Mouse (Mus musculus) hindbrain, embryonic 11.5 days (tissue): ENCODE data around the gene Rsf1. TPM values are rescaled to one million over a fixed set of nuclear protein-coding genes. Genes with fewer than 3 reads are reported as not detected.

Experiments
- ATAC-seq: fragments of 200-750 bp; cut with Nextera tagmentation; 2 replicates; pipeline ENCODE4 v1.8.0; 2017; ENCODE audit warnings: mild to moderate bottlenecking, moderate TSS enrichment, moderate library complexity; ENCODE audit not compliant: low FRiP score
- DNase-seq: peaks from one replicate; pipeline ENCODE4 v3.0.0-alpha.2; 2015; ENCODE audit warnings: low spot score
- H3K27ac ChIP-seq: fragments of 300-500 bp; sonication (generic); 2 replicates; pipeline ENCODE4 v1.5.1; 2014; ENCODE audit warnings: mild to moderate bottlenecking, low read depth, low read length
- H3K27me3 ChIP-seq: fragments of 300-500 bp; sonication (generic); 2 replicates; pipeline ENCODE4 v1.6.1; 2014; ENCODE audit warnings: mild to moderate bottlenecking, low read length, moderate library complexity, mixed read lengths; ENCODE audit not compliant: control insufficient read depth, insufficient read depth
- H3K36me3 ChIP-seq: fragments of 300-500 bp; sonication (generic); 2 replicates; pipeline ENCODE4 v1.6.1; 2014; ENCODE audit warnings: mild to moderate bottlenecking, low read length, moderate library complexity, mixed read lengths; ENCODE audit not compliant: control insufficient read depth, insufficient read depth
- H3K4me1 ChIP-seq: fragments of 300-500 bp; sonication (generic); replicated peaks from 2 replicates; pipeline ENCODE4 v1.6.1; 2014; ENCODE audit warnings: low read length, mixed read lengths; ENCODE audit not compliant: control insufficient read depth, insufficient read depth
- H3K4me2 ChIP-seq: fragments of 300-500 bp; sonication (generic); replicated peaks from 2 replicates; pipeline ENCODE4 v1.6.1; 2014; ENCODE audit warnings: mild to moderate bottlenecking, low read depth, low read length
- H3K4me3 ChIP-seq: fragments of 300-500 bp; sonication (generic); 2 replicates; pipeline ENCODE4 v1.5.1; 2014; ENCODE audit warnings: low read depth, low read length
- H3K9ac ChIP-seq: fragments of 300-500 bp; sonication (generic); 2 replicates; pipeline ENCODE4 v1.6.1; 2014; ENCODE audit warnings: low read depth, low read length
- H3K9me3 ChIP-seq: fragments of 300-500 bp; sonication (generic); 2 replicates; pipeline ENCODE4 v1.6.1; 2016; ENCODE audit warnings: low read length; ENCODE audit not compliant: control insufficient read depth
- WGBS: fragments of 180-500 bp; shearing (Covaris S2); extraction: QIAGEN DNeasy Blood & Tissue Kit; methylation state at CpG from one replicate; pipeline ENCODE4 v1.1.7; 2014; 5-methylcytosine and 5-hydroxymethylcytosine counted together
- polyA plus RNA-seq: library from polyadenylated mRNA; unstranded; fragments of >200 nt; fragmentation: Nextera tagmentation; extraction: Ambion mirVana; gene quantifications from 2 replicates; pipeline ENCODE4 v1.2.1, GENCODE M21; 2014

Gene Rsf1
- polyA plus RNA-seq, 1 experiment from 2014 or later: 29.5 TPM

DNA sequence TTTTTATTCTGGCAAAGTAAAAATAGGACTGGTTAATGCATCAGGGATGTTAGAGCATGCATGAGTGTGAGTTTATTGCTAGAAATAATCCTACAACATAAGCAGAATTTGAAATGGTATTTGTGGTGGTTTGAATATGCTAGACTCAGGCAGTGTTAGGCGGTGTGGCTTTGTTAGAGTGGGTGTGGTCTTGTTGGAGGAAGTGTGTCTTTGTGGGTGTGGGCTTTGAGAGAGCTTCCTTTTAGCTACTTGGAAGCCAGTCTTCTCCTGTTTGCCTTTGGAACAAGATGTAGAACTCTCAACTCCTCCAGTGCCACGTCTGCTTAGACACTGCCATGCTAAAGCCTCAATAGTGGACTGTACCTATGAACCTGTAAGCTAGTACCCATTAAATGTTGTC lies 18.9 kb downstream of the Rsf1 start:
- WGBS: 91% methylated on average over 2 of the region's 2 CpGs
- H3K4me3 ChIP-seq: no peak overlapping the region
- H3K4me1 ChIP-seq: no peaks in the 10 kb centered on the region
- no peak for DNase-seq
- H3K9me3 ChIP-seq: no peaks in the 10 kb centered on the region
- H3K4me2 ChIP-seq: no peak overlapping the region
- no peak overlapping the region for H3K9ac ChIP-seq
- H3K36me3 ChIP-seq: no peaks in the 10 kb centered on the region
- H3K27ac ChIP-seq: no peak overlapping the region
- no peaks in the 10 kb centered on the region for H3K27me3 ChIP-seq
- no peak for ATAC-seq

DNA sequence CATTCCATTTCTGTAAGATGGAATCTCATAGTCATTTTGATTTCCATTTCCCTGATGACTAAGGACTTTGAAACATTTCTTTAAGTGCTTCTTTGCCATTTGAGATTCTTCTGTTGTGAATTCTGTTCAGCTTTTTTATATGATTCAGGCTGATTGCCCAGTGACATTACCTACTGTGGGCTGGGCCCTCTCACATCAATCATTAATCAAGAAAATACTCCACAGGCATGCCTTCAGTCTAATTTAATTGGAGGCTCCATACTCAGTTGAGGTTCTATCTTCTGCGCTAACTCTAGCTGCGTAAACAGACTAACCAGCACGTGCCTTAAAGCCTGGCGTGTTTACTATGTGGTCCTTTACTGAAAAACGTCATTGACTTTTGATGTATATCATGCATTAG lies 41.7 kb downstream of the Rsf1 start:
- Histone ChIP-seq H3K9me3 (no peaks in the 10 kb centered on the region), H3K27me3 (no peaks in the 10 kb centered on the region), H3K36me3 (no peaks in the 10 kb centered on the region), H3K4me2 (no peak overlapping the region), H3K27ac (no peak overlapping the region), H3K9ac (no peak overlapping the region), H3K4me3 (no peak overlapping the region), H3K4me1 (no peaks in the 10 kb centered on the region)
- ATAC-seq (no peak), DNase-seq (no peak)
- WGBS: 96% methylated on average over 5 of the region's 5 CpGs

DNA sequence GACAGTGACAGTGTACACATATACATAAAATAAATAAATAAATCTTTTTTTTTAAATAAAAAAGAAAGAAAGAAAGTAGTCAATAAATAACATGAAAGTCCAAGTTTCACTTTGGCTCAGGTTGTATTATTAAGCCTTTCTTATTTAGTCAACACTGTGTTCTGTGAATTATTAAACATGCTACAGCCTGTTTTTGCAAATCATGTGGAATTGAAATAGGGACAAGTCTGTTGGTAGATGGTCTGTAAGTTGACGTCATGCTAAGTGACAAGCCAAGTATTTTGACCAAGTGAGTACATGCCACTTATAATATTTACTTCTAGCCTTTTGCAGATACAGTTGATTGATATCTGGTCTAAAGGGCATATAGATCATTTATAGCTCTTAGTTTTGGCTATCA lies 43.0 kb downstream of the Rsf1 start:
- H3K4me1 ChIP-seq: no peaks in the 10 kb centered on the region
- no peaks in the 10 kb centered on the region for H3K36me3 ChIP-seq
- no peak overlapping the region for H3K4me2 ChIP-seq
- H3K4me3 ChIP-seq: no peak overlapping the region
- DNase-seq (no peak), ATAC-seq (no peak)
- no peaks in the 10 kb centered on the region for H3K27me3 ChIP-seq
- WGBS: 94% methylated on average over 1 of the region's 1 CpGs
- no peak overlapping the region for H3K9ac ChIP-seq
- H3K9me3 ChIP-seq: no peaks in the 10 kb centered on the region
- no peak overlapping the region for H3K27ac ChIP-seq

GRCm38 (mm10) chr7:97623402-97623801 lies 43.7 kb downstream of the Rsf1 start:
- no peak for DNase-seq

DNA sequence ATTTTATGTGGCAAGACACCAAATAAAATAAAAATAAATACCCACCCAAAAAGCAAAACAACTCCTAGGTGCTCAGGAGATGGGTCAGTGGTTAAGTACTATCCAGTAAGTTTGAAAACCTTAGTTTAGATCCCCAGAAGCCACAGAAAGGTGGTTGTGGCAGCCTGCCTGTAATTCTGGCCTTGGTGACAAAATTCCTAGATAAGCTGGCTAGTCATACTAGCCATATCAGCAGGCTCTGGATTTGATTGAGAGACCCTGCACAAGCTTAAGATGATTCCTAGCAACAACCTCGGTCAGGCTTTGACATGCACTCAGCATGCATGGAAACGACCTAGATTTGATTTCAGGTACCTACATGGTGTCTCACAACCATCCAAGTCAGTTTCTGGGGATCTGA lies 49.7 kb downstream of the Rsf1 start:
- Histone ChIP-seq H3K27ac (no peak overlapping the region), H3K4me3 (no peak overlapping the region), H3K4me2 (no peak overlapping the region), H3K27me3 (no peaks in the 10 kb centered on the region), H3K36me3 (no peaks in the 10 kb centered on the region), H3K9ac (no peak overlapping the region), H3K4me1 (no peaks in the 10 kb centered on the region), H3K9me3 (no peaks in the 10 kb centered on the region)
- ATAC-seq (no peak), DNase-seq (no peak)
- WGBS: 79% methylated on average over 2 of the region's 2 CpGs

More at GRCm38 (mm10) chr7:97623402-97623801, 43.7 kb downstream of the Rsf1 start:
- H3K9ac ChIP-seq: no peak overlapping the region
- no peaks in the 10 kb centered on the region for H3K27me3 ChIP-seq
- no peaks in the 10 kb centered on the region for H3K9me3 ChIP-seq
- H3K27ac ChIP-seq: no peak overlapping the region
- H3K4me2 ChIP-seq: no peak overlapping the region
- no peak for ATAC-seq
- H3K4me3 ChIP-seq: no peak overlapping the region
- H3K4me1 ChIP-seq: no peaks in the 10 kb centered on the region
- H3K36me3 ChIP-seq: no peaks in the 10 kb centered on the region

DNA sequence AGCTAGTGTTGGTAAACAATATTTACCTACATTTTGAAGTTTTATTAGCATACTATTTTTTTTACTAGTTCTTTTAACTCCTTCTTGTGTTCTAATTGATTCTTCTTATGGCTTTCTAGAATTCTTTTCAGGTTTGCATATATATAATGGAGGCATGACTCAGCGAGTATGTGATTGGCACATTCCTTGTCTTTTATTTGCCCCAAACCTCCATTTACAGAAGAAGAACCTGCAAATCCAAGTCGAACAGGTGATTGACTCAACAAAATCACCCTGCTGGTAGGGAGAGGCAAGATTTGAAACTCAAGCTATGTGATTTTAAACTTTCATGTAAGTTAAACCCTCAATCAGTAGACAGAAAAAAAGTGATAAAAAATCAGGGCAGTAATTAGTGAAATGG lies 51.6 kb downstream of the Rsf1 start:
- Histone ChIP-seq H3K36me3 (no peaks in the 10 kb centered on the region), H3K27ac (no peak overlapping the region), H3K9me3 (no peaks in the 10 kb centered on the region), H3K4me2 (no peak overlapping the region), H3K27me3 (no peaks in the 10 kb centered on the region), H3K9ac (no peak overlapping the region), H3K4me3 (no peak overlapping the region), H3K4me1 (no peaks in the 10 kb centered on the region)
- ATAC-seq (no peak), DNase-seq (no peak)
- WGBS: 85% methylated on average over 2 of the region's 2 CpGs

DNA sequence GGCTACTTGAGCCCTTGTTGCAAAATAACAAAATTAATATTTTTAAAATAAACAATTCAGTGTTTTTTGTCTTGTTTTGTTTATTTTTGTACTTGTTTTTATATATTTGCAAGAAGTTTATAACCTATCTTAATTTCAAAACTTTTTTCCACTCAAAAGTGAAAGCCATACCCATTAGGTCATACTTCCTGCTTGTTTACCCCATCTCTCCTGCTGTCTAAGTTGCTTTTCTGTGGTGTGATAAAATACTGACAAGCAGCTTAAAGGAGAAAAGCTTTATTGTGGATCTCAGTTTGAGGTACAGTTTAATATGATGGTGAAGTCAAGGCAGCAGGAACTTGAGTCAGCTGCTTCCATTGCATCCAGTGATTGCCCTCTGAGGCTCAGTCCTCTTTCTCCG lies 53.2 kb downstream of the Rsf1 start:
- Histone ChIP-seq H3K27me3 (no peaks in the 10 kb centered on the region), H3K9me3 (no peaks in the 10 kb centered on the region), H3K4me3 (no peak overlapping the region), H3K4me1 (no peaks in the 10 kb centered on the region), H3K36me3 (no peaks in the 10 kb centered on the region), H3K4me2 (no peak overlapping the region), H3K27ac (no peak overlapping the region), H3K9ac (no peak overlapping the region)
- no peak for DNase-seq
- WGBS: 93% methylated on average over 1 of the region's 1 CpGs
- ATAC-seq: no peak

- no peak overlapping the region for H3K9ac ChIP-seq
- H3K4me1 ChIP-seq: no peaks in the 10 kb centered on the region
- no peak for ATAC-seq
- H3K4me3 ChIP-seq: no peak overlapping the region
- H3K27ac ChIP-seq: no peak overlapping the region
- H3K27me3 ChIP-seq: no peaks in the 10 kb centered on the region
- H3K4me2 ChIP-seq: no peak overlapping the region
- no peak for DNase-seq
- 95% methylated on average over 3 of the region's 3 CpGs for WGBS
- H3K9me3 ChIP-seq: no peaks in the 10 kb centered on the region
- no peaks in the 10 kb centered on the region for H3K36me3 ChIP-seq
Observed at GRCm38 (mm10) chr7:97645060-97645459, 65.4 kb downstream of the Rsf1 start.

- Histone ChIP-seq H3K4me3 (no peak overlapping the region), H3K9me3 (no peaks in the 10 kb centered on the region), H3K27ac (no peak overlapping the region), H3K36me3 (no peaks in the 10 kb centered on the region), H3K4me2 (no peak overlapping the region), H3K9ac (no peak overlapping the region), H3K4me1 (no peaks in the 10 kb centered on the region), H3K27me3 (no peaks in the 10 kb centered on the region)
- DNase-seq (no peak), ATAC-seq (no peak)
- WGBS: 87% methylated on average over 5 of the region's 5 CpGs
Observed at GRCm38 (mm10) chr7:97647656-97648055, 68.0 kb downstream of the Rsf1 start.
